Mouse (Mus musculus) lung, postnatal 0 days (tissue): ENCODE measurements around the gene Ndst2. TPM values are rescaled to one million over a fixed set of nuclear protein-coding genes. Genes with fewer than 3 reads are reported as not detected.

Experiments
- ATAC-seq: fragments of 200-750 bp; cut with Nextera tagmentation; 2 replicates; pipeline ENCODE4 v1.8.0; 2017; ENCODE audit warnings: moderate library complexity
- DNase-seq: peaks from one replicate; pipeline ENCODE4 v3.0.0-alpha.2; 2016; ENCODE audit warnings: low spot score
- H3K27ac ChIP-seq: fragments of 300-500 bp; sonication (generic); 2 replicates; pipeline ENCODE4 v1.5.1; 2014; ENCODE audit warnings: antibody characterized with exemption, mild to moderate bottlenecking, low read length, mixed read lengths
- H3K27me3 ChIP-seq: fragments of 300-500 bp; sonication (generic); replicated peaks from 2 replicates; pipeline ENCODE4 v1.6.1; 2014; ENCODE audit warnings: low read length, mixed read lengths; ENCODE audit not compliant: insufficient read depth
- H3K36me3 ChIP-seq: fragments of 300-500 bp; sonication (generic); 2 replicates; pipeline ENCODE4 v1.6.1; 2014; ENCODE audit warnings: low read length, mixed read lengths; ENCODE audit not compliant: insufficient read depth
- H3K4me1 ChIP-seq: fragments of 300-500 bp; sonication (generic); 2 replicates; pipeline ENCODE4 v1.6.1; 2014; ENCODE audit warnings: antibody characterized with exemption, low read depth, low read length, mixed read lengths; ENCODE audit not compliant: insufficient read depth
- H3K4me2 ChIP-seq: fragments of 300-500 bp; sonication (generic); replicated peaks from 2 replicates; pipeline ENCODE4 v1.6.1; 2014; ENCODE audit warnings: low read depth, mild to moderate bottlenecking, low read length, moderate library complexity, mixed read lengths
- H3K4me3 ChIP-seq: fragments of 300-500 bp; sonication (generic); 2 replicates; pipeline ENCODE4 v1.5.1; 2014; ENCODE audit warnings: low read depth, low read length
- H3K9ac ChIP-seq: fragments of 300-500 bp; sonication (generic); replicated peaks from 2 replicates; pipeline ENCODE4 v1.6.1; 2014; ENCODE audit warnings: low read depth, mild to moderate bottlenecking
- H3K9me3 ChIP-seq: fragments of 300-500 bp; sonication (generic); 2 replicates; pipeline ENCODE4 v1.6.1; 2016; ENCODE audit warnings: low read length, mixed read lengths
- CTCF ChIP-seq: IDR thresholded peaks from 2 replicates; pipeline ENCODE4 v1.5.1; 2016; ENCODE audit warnings: antibody characterized with exemption, mild to moderate bottlenecking
- EP300 ChIP-seq: IDR thresholded peaks from 2 replicates; pipeline ENCODE4 v1.6.1; 2016; ENCODE audit warnings: antibody characterized with exemption, mild to moderate bottlenecking, control low read depth
- WGBS: fragments of 180-500 bp; shearing (Covaris S2); extraction: QIAGEN DNeasy Blood & Tissue Kit; methylation state at CpG from one replicate; pipeline ENCODE4 v1.1.7; 2014; 5-methylcytosine and 5-hydroxymethylcytosine counted together
- polyA plus RNA-seq: library from polyadenylated mRNA; unstranded; fragments of >200 nt; fragmentation: Nextera tagmentation; extraction: Ambion mirVana; gene quantifications from 2 replicates; pipeline ENCODE4 v1.2.1, GENCODE M21; 2015

Ndst2 gene
- polyA plus RNA-seq, 1 experiment from 2014 or later = 15.6 TPM

GRCm38 (mm10) chr14:20748388-20748787, 14.0 kb upstream of the Ndst2 start:
- ATAC-seq (no peak), DNase-seq (no peak)
- Histone ChIP-seq H3K36me3 (peaks cover 7% of the 10 kb centered on the region; the same call in 1 of the 2 replicates), H3K27me3 (no peaks in the 10 kb centered on the region), H3K4me2 (no peak overlapping the region), H3K4me3 (no peak overlapping the region), H3K4me1 (no peaks in the 10 kb centered on the region), H3K9ac (no peak overlapping the region), H3K9me3 (no peaks in the 10 kb centered on the region), H3K27ac (no peak overlapping the region)
- no peak for TF ChIP-seq CTCF
- no peak for TF ChIP-seq EP300
- WGBS = 77% methylated on average over 4 of the region's 4 CpGs

GRCm38 (mm10) chr14:20746935-20747334, 12.6 kb upstream of the Ndst2 start:
- Histone ChIP-seq H3K4me1 (no peaks in the 10 kb centered on the region), H3K9me3 (no peaks in the 10 kb centered on the region), H3K4me2 (no peak overlapping the region), H3K4me3 (no peak overlapping the region), H3K27me3 (no peaks in the 10 kb centered on the region), H3K36me3 (peaks cover 5% of the 10 kb centered on the region), H3K27ac (no peak overlapping the region), H3K9ac (no peak overlapping the region)
- 79% methylated on average over 3 of the region's 3 CpGs for WGBS
- DNase-seq (no peak), ATAC-seq (no peak)
- TF ChIP-seq EP300 (no peak), CTCF (peak; percentile 43)

GRCm38 (mm10) chr14:20743614-20744013, 9.3 kb upstream of the Ndst2 start:
- peaks cover 4% of the 10 kb centered on the region; the same call in 1 of the 2 replicates for H3K36me3 ChIP-seq
- TF ChIP-seq EP300 (no peak), CTCF (peak; percentile 47)
- WGBS = 41% methylated on average over 3 of the region's 3 CpGs

GRCm38 (mm10) chr14:20741301-20741700, 6.9 kb upstream of the Ndst2 start:
- WGBS = 56% methylated on average over 9 of the region's 9 CpGs
- peak; percentile 52 for DNase-seq

More at GRCm38 (mm10) chr14:20743614-20744013, 9.3 kb upstream of the Ndst2 start:
- H3K27ac ChIP-seq = no peak overlapping the region
- no peaks in the 10 kb centered on the region for H3K9me3 ChIP-seq
- 0 out of 2 replicates have a peak, but pooled peaks have one; percentile 14 for ATAC-seq
- H3K9ac ChIP-seq = no peak overlapping the region
- no peaks in the 10 kb centered on the region for H3K27me3 ChIP-seq
- H3K4me2 ChIP-seq = no peak overlapping the region
- H3K4me1 ChIP-seq = no peaks in the 10 kb centered on the region
- no peak for DNase-seq
- H3K4me3 ChIP-seq = no peak overlapping the region

GRCm38 (mm10) chr14:20738511-20738910, 4.1 kb upstream of the Ndst2 start:
- H3K27me3 ChIP-seq = no peaks in the 10 kb centered on the region
- no peak for DNase-seq
- peaks cover 5% of the 10 kb centered on the region; the same call in 1 of the 2 replicates for H3K36me3 ChIP-seq
- no peak overlapping the region for H3K27ac ChIP-seq
- H3K4me3 ChIP-seq = no peak overlapping the region
- 83% methylated on average over 8 of the region's 8 CpGs for WGBS
- H3K9ac ChIP-seq = no peak overlapping the region
- H3K4me2 ChIP-seq = no peak overlapping the region
- ATAC-seq = no peak
- H3K4me1 ChIP-seq = peaks cover 1% of the 10 kb centered on the region; the same call in 1 of the 2 replicates
- no peak for TF ChIP-seq CTCF
- no peak for TF ChIP-seq EP300
- H3K9me3 ChIP-seq = no peaks in the 10 kb centered on the region

More at GRCm38 (mm10) chr14:20741301-20741700, 6.9 kb upstream of the Ndst2 start:
- no peaks in the 10 kb centered on the region for H3K4me1 ChIP-seq
- H3K9me3 ChIP-seq = no peaks in the 10 kb centered on the region
- no peak overlapping the region for H3K27ac ChIP-seq
- no peak overlapping the region for H3K4me3 ChIP-seq
- H3K9ac ChIP-seq = no peak overlapping the region
- TF ChIP-seq CTCF (no peak), EP300 (no peak)
- no peak overlapping the region for H3K4me2 ChIP-seq
- H3K36me3 ChIP-seq = peaks cover 6% of the 10 kb centered on the region; the same call in 1 of the 2 replicates
- no peaks in the 10 kb centered on the region for H3K27me3 ChIP-seq
- peak; percentile 63 for ATAC-seq

GRCm38 (mm10) chr14:20737306-20737705, 2.9 kb upstream of the Ndst2 start:
- Histone ChIP-seq H3K4me1 (peaks cover 6% of the 10 kb centered on the region; the same call in 1 of the 2 replicates), H3K36me3 (0 out of 2 replicates have a peak, but pooled peaks cover 5% of the 10 kb centered on the region), H3K27me3 (no peaks in the 10 kb centered on the region), H3K9me3 (no peaks in the 10 kb centered on the region), H3K4me2 (no peak overlapping the region), H3K4me3 (no peak overlapping the region), H3K9ac (no peak overlapping the region), H3K27ac (no peak overlapping the region)
- DNase-seq (peak; percentile 89), ATAC-seq (peak; percentile 25)
- 43% methylated on average over 14 of the region's 14 CpGs for WGBS
- peak; percentile 88 for TF ChIP-seq CTCF
- no peak for TF ChIP-seq EP300
